Mouse (Mus musculus) forebrain, embryonic 16.5 days (tissue): ENCODE measurements around the gene Pax4. TPM values are rescaled to one million over a fixed set of nuclear protein-coding genes. Genes with fewer than 3 reads are reported as not detected.
A peak's percentile ranks its signal among the peaks of the same experiment; 100 is the strongest.

Source experiments
- ATAC-seq: fragments of 200-750 bp; cut with Nextera tagmentation; 2 replicates; pipeline ENCODE4 v1.8.0; 2017; ENCODE audit warnings: mild to moderate bottlenecking, moderate library complexity
- H3K27ac ChIP-seq: fragments of 300-500 bp; sonication (generic); 2 replicates; pipeline ENCODE4 v1.5.1; 2014; ENCODE audit warnings: low read length, control low read depth
- H3K27me3 ChIP-seq: fragments of 300-500 bp; sonication (generic); replicated peaks from 2 replicates; pipeline ENCODE4 v1.6.1; 2014; ENCODE audit warnings: low read length; ENCODE audit not compliant: control insufficient read depth, insufficient read depth
- H3K36me3 ChIP-seq: fragments of 300-500 bp; sonication (generic); 2 replicates; pipeline ENCODE4 v1.6.1; 2014; ENCODE audit not compliant: control insufficient read depth, insufficient read depth
- H3K4me1 ChIP-seq: fragments of 300-500 bp; sonication (generic); replicated peaks from 2 replicates; pipeline ENCODE4 v1.6.1; 2014; ENCODE audit warnings: low read length; ENCODE audit not compliant: control insufficient read depth, insufficient read depth
- H3K4me2 ChIP-seq: fragments of 300-500 bp; sonication (generic); 2 replicates; pipeline ENCODE4 v1.6.1; 2014; ENCODE audit warnings: mild to moderate bottlenecking, low read length, control low read depth
- H3K4me3 ChIP-seq: fragments of 300-500 bp; sonication (generic); replicated peaks from 2 replicates; pipeline ENCODE4 v1.5.1; 2014; ENCODE audit warnings: mild to moderate bottlenecking, low read length, control low read depth
- H3K9ac ChIP-seq: fragments of 300-500 bp; sonication (generic); replicated peaks from 2 replicates; pipeline ENCODE4 v1.6.1; 2014; ENCODE audit warnings: low read depth, low read length, control low read depth
- H3K9me3 ChIP-seq: fragments of 300-500 bp; sonication (generic); 2 replicates; pipeline ENCODE4 v1.6.1; 2016; ENCODE audit warnings: low read length; ENCODE audit not compliant: control insufficient read depth
- WGBS: fragments of 180-500 bp; shearing (Covaris S2); extraction: QIAGEN DNeasy Blood & Tissue Kit; methylation state at CpG from one replicate; pipeline ENCODE4 v1.1.7; 2014; 5-methylcytosine and 5-hydroxymethylcytosine counted together
- polyA plus RNA-seq: library from polyadenylated mRNA; unstranded; fragments of >200 nt; fragmentation: Nextera tagmentation; extraction: Ambion mirVana; gene quantifications from 2 replicates; pipeline ENCODE4 v1.2.1, GENCODE M21; 2015

Gene Pax4
- polyA plus RNA-seq, 1 experiment from 2014 or later: 0.48 TPM

DNA sequence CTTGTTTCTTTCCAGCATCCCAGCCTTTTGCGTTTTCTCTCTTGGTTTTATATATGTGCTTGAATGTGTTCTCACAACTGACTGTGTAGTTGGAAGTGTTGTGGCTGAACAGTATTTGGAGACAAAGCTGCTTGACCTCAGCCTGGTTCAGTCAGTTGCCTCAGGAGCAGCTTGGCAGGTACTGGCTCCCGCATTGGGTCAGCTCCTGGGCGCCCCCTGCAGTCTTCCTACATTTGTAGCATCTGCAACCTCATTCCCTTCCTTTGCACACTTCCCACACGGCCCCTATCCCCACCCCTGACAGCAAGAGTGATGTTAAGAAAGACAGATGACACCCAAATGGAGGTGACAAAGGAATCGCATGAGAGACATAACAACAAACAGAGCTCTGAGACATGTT, 11.4 kb upstream of the Pax4 start:
- Histone ChIP-seq H3K36me3 (no peaks in the 10 kb centered on the region), H3K9me3 (no peaks in the 10 kb centered on the region), H3K4me1 (no peaks in the 10 kb centered on the region), H3K9ac (no peak overlapping the region), H3K4me2 (no peak overlapping the region), H3K4me3 (no peak overlapping the region), H3K27ac (no peak overlapping the region), H3K27me3 (no peaks in the 10 kb centered on the region)
- WGBS: 11% methylated on average over 5 of the region's 5 CpGs
- no peak for ATAC-seq

GRCm38 (mm10) chr6:28459221-28459668, 10.1 kb upstream of the Pax4 start:
- Histone ChIP-seq H3K9ac (no peak overlapping the region), H3K4me3 (no peak overlapping the region), H3K4me2 (no peak overlapping the region), H3K36me3 (no peaks in the 10 kb centered on the region), H3K27me3 (no peaks in the 10 kb centered on the region), H3K27ac (no peak overlapping the region), H3K9me3 (no peaks in the 10 kb centered on the region), H3K4me1 (no peaks in the 10 kb centered on the region)
- ATAC-seq: no peak

DNA sequence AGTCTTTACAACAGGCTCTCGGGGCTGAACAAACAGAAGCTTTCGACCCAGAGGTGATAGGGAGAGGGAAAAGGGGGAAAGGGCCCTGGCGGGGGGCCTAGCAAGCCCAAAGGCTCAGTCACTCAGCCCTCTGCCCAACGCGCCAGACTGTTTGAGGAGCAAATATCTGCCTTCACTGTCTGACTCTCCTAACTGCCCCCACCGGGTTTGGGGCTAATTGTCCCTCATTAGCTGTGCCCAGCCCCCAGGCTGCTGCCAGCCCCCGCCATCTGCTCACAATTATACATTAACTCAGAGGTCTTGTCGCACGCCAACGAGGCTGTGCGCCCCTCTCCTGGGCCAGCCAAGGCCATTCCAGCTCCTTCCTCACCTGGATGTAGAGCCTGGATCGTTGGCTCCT, 1.8 kb upstream of the Pax4 start:
- ATAC-seq: peak; percentile 68
- Histone ChIP-seq H3K27ac (no peak overlapping the region), H3K27me3 (peaks cover 14% of the 10 kb centered on the region), H3K36me3 (no peaks in the 10 kb centered on the region), H3K9ac (no peak overlapping the region), H3K4me2 (no peak overlapping the region), H3K4me3 (no peak overlapping the region), H3K4me1 (no peaks in the 10 kb centered on the region), H3K9me3 (no peaks in the 10 kb centered on the region)
- WGBS: 2% methylated on average over 12 of the region's 12 CpGs

DNA sequence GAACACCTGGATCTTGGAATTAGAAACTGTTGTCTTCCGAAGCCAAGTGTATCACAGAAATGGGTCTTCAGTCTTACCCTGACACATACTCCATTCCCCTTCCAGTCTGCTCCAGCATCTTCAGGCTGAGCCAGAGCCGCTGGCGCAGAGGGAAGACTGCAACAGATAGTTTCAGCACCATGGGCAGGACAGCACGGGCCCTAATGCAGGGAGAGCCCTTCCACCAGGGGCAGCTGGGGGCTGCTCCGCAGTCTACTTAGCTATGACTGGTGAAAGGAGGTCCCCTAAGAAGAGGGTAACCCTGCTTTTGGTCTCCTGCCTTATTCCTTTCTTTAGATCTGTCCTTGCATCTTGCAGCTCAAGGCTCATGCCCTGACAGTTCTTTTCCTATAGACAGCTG, 1.3 kb upstream of the Pax4 start:
- 22% methylated on average over 5 of the region's 5 CpGs for WGBS

DNA sequence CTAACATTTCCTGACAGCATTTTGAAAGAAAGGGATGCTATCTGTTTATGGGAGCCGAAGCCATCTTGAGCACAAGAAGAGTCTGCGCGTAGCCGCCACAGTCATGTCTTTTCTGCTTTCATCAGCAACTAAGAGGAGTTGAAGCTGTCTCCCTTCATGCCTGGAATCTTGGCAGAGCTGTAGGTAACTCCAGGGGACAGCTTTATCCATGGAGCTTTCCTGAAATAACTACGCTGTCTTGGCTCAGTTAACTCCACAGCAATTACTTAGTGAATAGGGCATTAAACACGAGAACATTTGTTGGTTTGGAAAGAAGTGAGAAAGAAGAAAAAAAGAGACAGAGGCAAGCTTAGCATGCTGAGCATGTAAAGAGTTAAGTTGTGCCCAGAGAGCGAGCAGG, 1.2 kb downstream of the Pax4 start:
- Histone ChIP-seq H3K4me1 (no peaks in the 10 kb centered on the region), H3K9me3 (no peaks in the 10 kb centered on the region), H3K4me3 (no peak overlapping the region), H3K27ac (no peak overlapping the region), H3K36me3 (no peaks in the 10 kb centered on the region), H3K9ac (no peak overlapping the region), H3K27me3 (peaks cover 14% of the 10 kb centered on the region), H3K4me2 (no peak overlapping the region)
- ATAC-seq: no peak; the same call in 1 of the 2 replicates
- WGBS: 59% methylated on average over 7 of the region's 7 CpGs

More for the DNA sequence above, 1.3 kb upstream of the Pax4 start:
- Histone ChIP-seq H3K9me3 (no peaks in the 10 kb centered on the region), H3K9ac (no peak overlapping the region), H3K36me3 (no peaks in the 10 kb centered on the region), H3K4me2 (no peak overlapping the region), H3K4me1 (no peaks in the 10 kb centered on the region), H3K4me3 (no peak overlapping the region), H3K27me3 (peaks cover 14% of the 10 kb centered on the region), H3K27ac (no peak overlapping the region)
- no peak for ATAC-seq

DNA sequence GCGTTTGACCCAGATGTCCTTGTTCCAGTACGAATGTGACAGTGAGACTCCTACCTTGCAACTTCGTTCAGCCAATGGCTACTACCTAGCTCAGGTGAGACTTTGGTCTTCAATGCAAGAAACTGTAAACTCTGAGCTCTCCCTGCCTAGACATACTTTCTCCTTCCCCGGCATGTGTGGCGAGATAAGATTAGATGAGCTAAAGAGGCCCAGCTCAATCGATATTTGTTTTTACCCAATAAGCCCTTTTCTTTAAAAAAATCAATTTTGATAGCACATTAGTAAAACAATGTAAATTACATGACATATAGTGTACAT, 17.7 kb downstream of the Pax4 start:
- Histone ChIP-seq H3K4me2 (no peak overlapping the region), H3K27me3 (no peaks in the 10 kb centered on the region), H3K36me3 (no peaks in the 10 kb centered on the region), H3K4me3 (no peak overlapping the region), H3K27ac (no peak overlapping the region), H3K4me1 (no peaks in the 10 kb centered on the region), H3K9me3 (no peaks in the 10 kb centered on the region), H3K9ac (no peak overlapping the region)
- ATAC-seq: no peak
- WGBS: 75% methylated on average over 6 of the region's 6 CpGs

DNA sequence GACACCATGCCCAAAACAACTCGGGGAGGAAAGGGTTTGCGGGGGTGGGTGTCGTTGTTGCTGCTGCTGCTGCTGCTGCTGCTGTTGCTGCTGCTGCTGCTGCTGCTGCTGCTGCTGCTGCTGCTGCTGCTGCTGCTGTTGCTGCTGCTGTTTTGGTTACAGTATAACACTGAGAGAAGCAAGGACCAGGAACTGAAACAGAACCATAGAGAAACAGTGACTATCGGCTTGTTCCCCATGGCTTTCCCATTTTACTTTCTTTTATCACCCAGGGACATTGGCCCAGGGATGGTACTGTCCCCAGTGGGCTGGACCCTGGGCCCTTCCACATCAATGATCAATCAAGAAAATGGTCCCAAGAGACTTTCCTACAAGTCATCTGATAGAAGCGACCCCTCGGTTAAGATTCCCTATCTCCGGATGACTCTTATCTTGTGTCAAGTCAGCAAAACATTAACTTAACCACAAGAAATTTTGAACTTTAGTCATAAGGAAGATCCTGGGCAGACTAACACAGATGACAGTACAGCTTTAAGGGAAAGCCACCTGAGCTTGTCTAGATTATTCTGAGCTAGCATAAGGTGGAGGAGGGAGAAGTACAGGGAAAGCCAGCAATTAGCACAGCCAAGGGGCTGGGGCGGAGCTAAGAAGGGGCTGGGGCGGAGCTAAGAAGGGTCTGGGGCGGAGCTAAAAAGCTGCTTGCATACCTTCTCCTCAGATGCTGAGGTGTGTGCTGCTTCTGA, 18.2 kb downstream of the Pax4 start:
- H3K9me3 ChIP-seq: no peaks in the 10 kb centered on the region
- no peaks in the 10 kb centered on the region for H3K4me1 ChIP-seq
- WGBS: 87% methylated on average over 10 of the region's 10 CpGs
- no peak overlapping the region for H3K9ac ChIP-seq
- no peak for ATAC-seq
- no peaks in the 10 kb centered on the region for H3K27me3 ChIP-seq
- H3K36me3 ChIP-seq: no peaks in the 10 kb centered on the region
- H3K4me2 ChIP-seq: no peak overlapping the region
- H3K27ac ChIP-seq: no peak overlapping the region
- H3K4me3 ChIP-seq: no peak overlapping the region

DNA sequence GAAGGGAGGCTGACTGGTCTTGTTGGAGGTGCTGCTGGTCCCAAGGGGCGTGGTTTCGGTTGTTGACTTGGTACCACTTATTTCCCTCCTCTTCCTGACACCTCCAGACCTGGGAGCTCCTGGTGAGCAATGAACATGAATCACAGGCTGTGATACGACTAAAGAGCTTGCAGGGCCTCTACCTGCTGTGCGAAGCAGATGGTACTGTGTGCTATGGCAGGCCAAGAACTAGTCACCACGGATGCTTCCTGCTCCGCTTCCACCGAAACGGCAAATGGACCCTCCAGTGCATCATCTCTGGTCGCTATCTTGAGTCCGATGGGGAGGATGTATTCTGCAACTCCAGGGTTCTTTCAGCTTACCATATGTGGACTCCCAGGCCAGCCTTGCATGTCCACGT, 19.3 kb downstream of the Pax4 start:
- no peak overlapping the region for H3K4me3 ChIP-seq
- no peak overlapping the region for H3K9ac ChIP-seq
- H3K4me2 ChIP-seq: no peak overlapping the region
- 89% methylated on average over 11 of the region's 11 CpGs for WGBS
- no peaks in the 10 kb centered on the region for H3K27me3 ChIP-seq
- H3K36me3 ChIP-seq: no peaks in the 10 kb centered on the region
- no peak for ATAC-seq
- no peaks in the 10 kb centered on the region for H3K9me3 ChIP-seq
- H3K27ac ChIP-seq: no peak overlapping the region
- peaks cover 3% of the 10 kb centered on the region for H3K4me1 ChIP-seq

GRCm38 (mm10) chr6:28428290-28428689, 20.9 kb downstream of the Pax4 start, which contains the start of gene Gcc1:
Gene Gcc1 (minus strand): TSS chr6:28428390.
- Histone ChIP-seq H3K4me1 (peaks cover 12% of the 10 kb centered on the region), H3K9me3 (no peaks in the 10 kb centered on the region), H3K4me2 (no peak within 1 kb of the TSS), H3K27ac (no peak within 1 kb of the TSS), H3K27me3 (no peaks in the 10 kb centered on the region), H3K9ac (no peak within 1 kb of the TSS), H3K36me3 (no peaks in the 10 kb centered on the region), H3K4me3 (no peak within 1 kb of the TSS)
- ATAC-seq: no peak
- 92% methylated on average over 3 of the region's 3 CpGs for WGBS
